Mouse (Mus musculus): ENCODE measurements around the gene Lman1l.

DNA sequence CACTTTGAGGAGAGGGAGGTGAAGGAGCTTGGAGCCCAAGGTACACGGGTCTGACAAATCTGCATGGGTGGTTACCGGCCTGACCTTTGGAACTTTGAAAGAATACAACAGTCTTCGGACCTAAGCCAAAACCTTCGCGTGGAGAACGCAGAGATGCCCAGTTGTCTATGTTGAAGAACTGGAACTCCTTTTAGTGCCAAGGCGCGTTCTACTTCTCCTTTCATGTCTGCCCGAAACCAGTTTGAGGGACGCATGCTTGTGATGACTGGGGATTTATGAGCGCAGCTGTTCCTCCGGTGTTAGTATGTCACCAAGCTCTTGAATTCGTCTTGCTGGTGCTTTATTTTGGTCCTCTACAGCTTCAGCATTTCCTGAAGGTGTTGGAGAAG, 58.9 kb downstream of the Lman1l start:
- TF ChIP-seq CTCF (IDR thresholded peaks at IDR 0.05; ENCODE audit: extremely low read depth, insufficient read depth, insufficient read length, insufficient replicate concordance) (no peak), POLR2A (IDR thresholded peaks at IDR 0.05; ENCODE audit: low read depth, low read length) (no peak)
